Mouse (Mus musculus): ENCODE data around the gene Gas7.

The Gas7 gene

GRCm38 (mm10) chr11:67574344-67574743 is 119.1 kb downstream of the Gas7 start:
- DNase-seq (ENCODE audit: low spot score in 2 of 2) = no peak

GRCm38 (mm10) chr11:67577472-67577871 is 122.2 kb downstream of the Gas7 start:
- no peak for DNase-seq (ENCODE audit: low spot score in 2 of 2)

GRCm38 (mm10) chr11:67577994-67578393 is 122.8 kb downstream of the Gas7 start:
- no peak for DNase-seq (ENCODE audit: low spot score in 2 of 2)

- DNase-seq (ENCODE audit: low spot score in 2 of 2) = no peak
Observed at GRCm38 (mm10) chr11:67579136-67579535, 123.9 kb downstream of the Gas7 start.

GRCm38 (mm10) chr11:67581549-67581948 is 126.3 kb downstream of the Gas7 start:
- peak in 1 of 2 experiments; percentile 46 for DNase-seq (ENCODE audit: low spot score in 2 of 2)

- DNase-seq (ENCODE audit: low spot score in 2 of 2) = no peak
Observed at GRCm38 (mm10) chr11:67582570-67582969, 127.3 kb downstream of the Gas7 start.

GRCm38 (mm10) chr11:67585016-67585415 is 129.8 kb downstream of the Gas7 start:
- DNase-seq (ENCODE audit: low spot score in 2 of 2) = no peak

GRCm38 (mm10) chr11:67585629-67586028 is 130.4 kb downstream of the Gas7 start:
- no peak for DNase-seq (ENCODE audit: low spot score in 2 of 2)

- DNase-seq (ENCODE audit: low spot score in 2 of 2) = peak in 1 of 2 experiments; percentile 33
Observed at GRCm38 (mm10) chr11:67586231-67586994, 131.2 kb downstream of the Gas7 start.

GRCm38 (mm10) chr11:67588196-67588827 is 133.1 kb downstream of the Gas7 start:
- DNase-seq (ENCODE audit: low spot score in 2 of 2) = no peak

GRCm38 (mm10) chr11:67588828-67589314 is 133.6 kb downstream of the Gas7 start:
- DNase-seq (ENCODE audit: low spot score in 2 of 2) = peak in 1 of 2 experiments; percentile 20

- DNase-seq (ENCODE audit: low spot score in 2 of 2) = no peak
Observed at GRCm38 (mm10) chr11:67596233-67596632, 141.0 kb downstream of the Gas7 start.

GRCm38 (mm10) chr11:67596856-67597255 is 141.6 kb downstream of the Gas7 start:
- no peak for DNase-seq (ENCODE audit: low spot score in 2 of 2)

- no peak for DNase-seq (ENCODE audit: low spot score in 2 of 2)
Observed at GRCm38 (mm10) chr11:67597388-67597787, 142.2 kb downstream of the Gas7 start.

GRCm38 (mm10) chr11:67599141-67599540 is 143.9 kb downstream of the Gas7 start:
- no peak for DNase-seq (ENCODE audit: low spot score in 2 of 2)

GRCm38 (mm10) chr11:67600710-67601430 is 145.6 kb downstream of the Gas7 start:
- no peak for DNase-seq (ENCODE audit: low spot score in 2 of 2)

GRCm38 (mm10) chr11:67602711-67603369 is 147.6 kb downstream of the Gas7 start:
- no peak for DNase-seq (ENCODE audit: low spot score in 2 of 2)

GRCm38 (mm10) chr11:67604481-67604880 is 149.2 kb downstream of the Gas7 start:
- DNase-seq (ENCODE audit: low spot score in 2 of 2) = no peak

GRCm38 (mm10) chr11:67608114-67608683 is 153.0 kb downstream of the Gas7 start:
- DNase-seq (ENCODE audit: low spot score in 2 of 2) = no peak

GRCm38 (mm10) chr11:67612158-67612839 is 157.1 kb downstream of the Gas7 start:
- no peak for DNase-seq (ENCODE audit: low spot score in 2 of 2)
